Mouse (Mus musculus): ENCODE results near the gene Ccdc88b.

The Ccdc88b gene

GRCm38 (mm10) chr19:6858031-6858430 is at the start of gene Ccdc88b:
Ccdc88b (minus strand) TSS chr19:6858211.
- peak; percentile 96 for DNase-seq

DNA sequence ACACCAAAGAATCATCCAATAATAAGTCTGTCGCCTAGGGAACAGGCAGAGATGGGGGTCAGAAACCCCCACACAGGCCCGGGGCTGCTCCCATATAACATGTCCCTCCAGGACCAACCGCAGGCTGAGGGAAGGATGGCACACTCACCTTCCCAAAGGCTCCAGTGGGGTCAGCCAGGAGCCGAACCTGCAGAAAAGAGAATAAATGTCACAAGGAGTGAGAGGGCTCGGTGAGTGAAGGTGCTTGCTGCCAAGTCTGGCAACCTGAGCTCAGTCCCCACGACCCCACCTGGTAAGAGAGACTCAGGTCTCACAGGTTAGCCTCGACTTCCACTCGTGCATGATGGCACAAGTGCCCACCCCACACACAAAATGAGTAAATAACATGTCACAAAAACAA is 49.1 kb upstream of the Ccdc88b start:
- DNase-seq, result peak; percentile 93

GRCm38 (mm10) chr19:6906199-6906598 is 48.2 kb upstream of the Ccdc88b start:
- peak; percentile 91 for DNase-seq

- DNase-seq, result peak; percentile 85
These were observed 47.6 kb upstream of the Ccdc88b start for GRCm38 (mm10) chr19:6905498-6906159.

DNA sequence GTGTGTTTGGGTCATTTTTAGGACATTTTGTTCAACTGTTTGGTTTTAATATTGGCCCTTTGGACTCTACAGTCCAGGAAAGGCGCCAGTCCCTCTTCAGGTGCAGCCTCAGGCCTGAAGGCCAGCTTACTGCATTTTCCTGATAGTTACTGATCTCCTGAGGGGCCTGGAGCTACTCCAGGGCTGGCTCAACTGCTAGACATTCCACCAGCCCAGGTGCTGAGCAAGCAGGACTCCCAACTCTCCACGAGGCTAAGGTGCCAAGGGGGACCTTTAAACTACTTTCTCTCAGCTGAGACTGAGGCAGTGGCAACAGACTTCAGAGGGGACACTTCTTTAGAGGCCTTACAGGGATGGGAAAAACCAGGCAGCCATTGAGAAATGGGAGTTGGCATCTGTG is 46.8 kb upstream of the Ccdc88b start:
- DNase-seq, result peak; percentile 87

DNA sequence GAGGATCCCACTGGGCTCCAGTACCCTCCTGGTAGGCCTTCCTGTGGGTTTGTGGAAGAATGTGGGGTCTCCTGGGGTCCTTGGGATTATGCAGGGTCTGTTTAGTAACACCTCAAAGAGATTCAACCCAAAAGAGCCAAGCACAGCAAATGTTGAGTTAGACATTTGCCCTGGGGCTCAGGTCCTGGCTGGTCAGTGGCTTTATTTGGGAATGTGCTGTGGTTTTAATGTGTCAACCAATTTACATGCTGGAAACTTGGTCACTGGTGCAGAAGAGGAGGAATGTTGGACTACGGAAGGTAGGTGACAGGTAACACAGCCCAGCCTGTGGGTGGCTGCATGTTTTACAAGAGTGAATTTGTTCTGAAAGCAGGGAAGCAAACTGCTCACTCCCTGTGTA is 45.0 kb upstream of the Ccdc88b start:
- peak; percentile 74 for DNase-seq

DNA sequence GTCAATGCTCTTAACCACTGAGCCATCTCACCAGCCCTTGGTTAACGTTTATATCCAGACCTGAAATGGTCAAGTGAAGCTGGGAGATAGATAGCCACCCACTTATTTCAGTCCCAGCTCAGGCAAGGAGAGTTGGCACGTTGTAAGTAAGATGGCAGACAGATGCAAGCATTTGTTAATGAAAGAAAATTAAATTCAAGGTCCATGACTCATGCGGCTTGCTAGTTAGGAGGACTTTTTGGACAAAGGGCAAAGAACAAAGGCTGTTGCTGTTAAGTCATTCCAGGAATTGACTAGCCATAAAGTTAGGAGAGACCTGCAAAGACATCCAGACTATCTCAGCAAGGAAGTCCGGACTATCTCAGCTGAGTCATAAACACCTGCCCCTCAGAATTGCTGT is 41.6 kb upstream of the Ccdc88b start:
- no peak for DNase-seq

GRCm38 (mm10) chr19:6895608-6896305 is 37.7 kb upstream of the Ccdc88b start:
- peak; percentile 85 for DNase-seq

GRCm38 (mm10) chr19:6893731-6894451 is 35.9 kb upstream of the Ccdc88b start:
- peak; percentile 76 for DNase-seq

DNA sequence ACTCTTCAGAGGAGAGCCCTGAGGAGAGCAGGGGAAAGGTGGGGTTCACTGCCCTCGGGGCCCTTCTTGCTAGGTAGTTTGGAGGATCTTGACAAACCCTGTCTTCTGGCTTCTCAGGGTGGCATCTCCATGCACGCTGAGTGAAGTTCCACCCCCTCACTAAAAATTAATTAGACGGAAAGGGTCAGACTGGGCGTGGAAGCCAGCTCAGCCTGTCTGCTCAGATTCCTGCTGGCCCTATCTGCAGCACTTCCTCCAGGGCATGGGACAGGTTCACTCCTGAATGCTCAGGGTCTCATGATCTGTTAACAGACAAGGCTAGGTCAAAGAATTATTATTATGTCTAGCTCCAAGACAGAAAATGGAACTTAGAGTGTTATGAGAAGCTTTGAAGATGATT is 34.5 kb upstream of the Ccdc88b start:
- no peak for DNase-seq

- DNase-seq, result peak; percentile 61
These were observed 20.0 kb upstream of the Ccdc88b start for GRCm38 (mm10) chr19:6877965-6878364.

DNA sequence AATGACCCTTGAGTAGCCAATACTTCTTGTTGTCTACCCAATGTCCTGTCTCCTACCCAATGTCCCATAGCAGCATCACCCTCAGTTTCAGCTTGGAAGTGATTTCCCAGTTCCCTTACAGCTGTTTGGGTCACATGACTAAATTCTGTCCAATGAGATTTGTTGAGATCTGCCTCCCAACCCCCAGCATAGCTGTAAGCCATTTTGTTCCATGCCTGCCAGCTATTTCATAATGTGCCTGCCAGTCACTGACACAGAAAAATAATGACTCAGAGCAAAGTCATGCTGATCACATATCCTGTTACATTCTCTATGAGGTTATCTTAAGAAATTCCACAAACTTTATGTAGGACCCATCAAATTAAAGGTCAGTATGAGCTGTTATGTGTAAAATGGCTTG is 18.8 kb upstream of the Ccdc88b start:
- DNase-seq, result peak; percentile 45

- peak; percentile 75 for DNase-seq
These were observed 17.8 kb upstream of the Ccdc88b start for GRCm38 (mm10) chr19:6875834-6876233.

- DNase-seq, result no peak
These were observed 16.2 kb upstream of the Ccdc88b start for GRCm38 (mm10) chr19:6874257-6874656.

GRCm38 (mm10) chr19:6872701-6873100 is 14.7 kb upstream of the Ccdc88b start:
- peak; percentile 87 for DNase-seq

DNA sequence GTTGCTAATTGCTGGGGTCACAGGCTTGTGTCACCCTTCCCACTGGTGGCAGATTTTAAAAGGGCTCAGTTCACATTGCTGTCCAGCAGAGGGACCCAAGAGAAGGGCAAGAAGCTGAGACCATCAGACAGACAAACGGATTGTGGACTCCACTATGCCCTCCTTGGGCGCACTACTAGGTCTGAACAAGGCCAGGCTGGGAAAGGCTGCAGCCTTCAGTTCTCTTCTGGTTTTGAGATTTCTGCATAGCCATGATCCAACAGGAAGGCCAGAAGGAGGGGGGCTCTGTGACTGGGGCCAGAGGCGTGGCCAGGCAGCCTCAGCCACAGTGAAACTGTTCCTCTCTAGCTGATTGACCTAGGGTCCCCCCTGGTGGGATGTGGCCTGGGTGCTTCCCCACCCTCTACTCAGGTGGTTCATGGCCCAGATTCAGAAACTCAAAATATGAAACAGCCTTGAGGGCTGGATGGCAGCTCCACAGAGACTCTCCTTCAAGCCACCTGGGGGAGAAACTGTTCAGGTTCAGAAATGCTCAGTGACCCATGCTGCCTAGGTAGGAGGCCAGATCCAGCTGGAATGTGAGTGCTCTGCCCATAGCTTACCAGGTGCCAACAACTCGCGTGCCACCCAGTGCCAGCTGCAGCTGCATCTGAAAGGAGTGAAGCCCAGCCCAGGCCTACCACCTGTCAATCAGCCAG is 13.7 kb upstream of the Ccdc88b start:
- peak; percentile 93 for DNase-seq

GRCm38 (mm10) chr19:6869355-6869754 is 11.3 kb upstream of the Ccdc88b start:
- peak; percentile 99 for DNase-seq

DNA sequence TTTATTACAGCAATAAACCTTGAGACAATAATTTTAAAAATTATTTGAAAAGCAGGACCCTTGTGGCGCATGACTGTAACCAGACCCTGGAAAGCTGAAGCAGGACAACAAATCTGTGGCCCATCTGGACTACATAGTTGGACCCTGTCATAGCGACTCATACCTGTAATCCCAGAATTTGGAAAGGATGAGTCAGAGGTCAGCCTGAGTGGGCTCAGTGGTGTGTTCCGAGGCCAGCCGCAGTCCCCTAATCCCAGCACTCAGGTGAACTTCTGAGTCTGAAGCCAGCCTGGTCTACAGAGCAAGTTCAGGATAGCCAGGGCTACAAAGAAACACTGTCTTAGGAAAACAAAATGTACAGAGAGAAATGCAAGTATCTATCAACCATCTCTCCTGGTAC is 3.4 kb upstream of the Ccdc88b start:
- DNase-seq, result peak; percentile 54

GRCm38 (mm10) chr19:6860706-6861105 is 2.7 kb upstream of the Ccdc88b start:
- peak; percentile 77 for DNase-seq

- DNase-seq, result peak; percentile 13
These were observed 2.0 kb upstream of the Ccdc88b start for GRCm38 (mm10) chr19:6859971-6860370.

GRCm38 (mm10) chr19:6859032-6859651 is 1.1 kb upstream of the Ccdc88b start:
- DNase-seq, result peak; percentile 19

DNA sequence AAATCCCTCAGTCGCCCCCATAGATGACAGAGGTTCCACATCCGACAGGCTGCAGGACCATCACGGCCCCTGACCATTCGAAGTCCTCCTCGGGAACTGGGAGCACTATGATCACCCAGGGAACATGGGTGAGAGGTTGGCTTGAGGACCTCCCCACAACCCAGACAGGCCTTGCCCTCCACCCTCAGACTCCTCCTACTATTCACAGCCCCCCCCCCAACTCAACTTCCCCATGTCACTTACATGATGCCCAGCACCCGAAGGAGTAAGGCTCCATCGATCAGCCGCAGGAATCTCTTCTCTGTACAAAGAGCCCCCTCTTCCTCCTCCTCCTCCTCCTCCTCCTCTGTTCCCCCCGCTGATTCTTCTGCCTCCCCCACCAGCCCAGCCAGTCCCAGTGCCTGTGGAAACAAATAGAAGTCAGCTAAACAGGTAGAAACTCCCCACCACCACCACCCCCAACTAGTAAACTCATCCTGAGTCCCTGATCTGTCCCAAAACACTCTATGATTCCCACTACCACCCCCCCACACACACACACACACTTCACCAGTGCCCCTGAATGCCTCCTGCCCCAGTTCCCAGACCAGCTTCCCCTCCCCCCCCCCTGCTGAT is 513 bp downstream of the Ccdc88b start:
- DNase-seq, result peak; percentile 89

Measured in heart, adult 11 months (tissue).